Mouse (Mus musculus): ENCODE measurements around the gene Thada. TPM values are rescaled to one million over a fixed set of nuclear protein-coding genes. Genes with fewer than 3 reads are reported as not detected.

Thada gene
- polyA plus RNA-seq, 1 experiment from 2014 or later = 2.3 TPM

DNA sequence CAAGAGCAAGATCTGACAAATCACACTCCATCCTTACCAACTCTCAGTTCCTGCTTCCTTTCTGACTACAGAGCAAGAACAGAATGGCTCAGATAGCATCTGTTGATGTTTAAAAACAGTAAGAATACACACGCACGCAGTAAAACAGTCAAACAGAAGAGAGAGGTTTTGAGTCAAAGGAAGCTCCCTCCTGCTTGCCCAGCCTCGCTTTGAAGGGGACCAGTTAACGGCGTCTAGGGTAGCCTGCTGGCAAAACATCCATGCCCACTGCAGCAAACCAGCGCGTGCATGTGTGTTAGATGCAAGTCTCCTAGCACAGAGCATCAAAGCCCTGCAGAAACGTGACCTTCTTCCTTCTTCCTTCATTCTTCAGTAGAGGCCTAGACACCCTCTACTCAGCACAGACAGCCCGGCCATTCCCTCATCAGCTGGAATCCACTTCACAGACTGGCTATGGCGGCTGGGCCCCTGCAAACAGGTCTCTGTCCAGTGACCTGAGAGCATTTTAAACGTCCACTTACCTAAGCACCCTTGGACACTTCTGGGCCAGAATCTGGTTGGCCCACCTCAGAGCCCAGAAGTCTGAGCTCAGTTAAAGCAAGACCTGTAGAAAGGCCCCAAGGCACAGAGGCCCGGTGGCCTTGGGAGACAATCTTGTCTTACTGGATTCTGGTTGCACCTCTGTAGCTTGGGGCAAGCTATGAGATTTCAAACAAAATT lies 302.8 kb downstream of the Thada start:
- H3K9ac ChIP-seq (replicated peaks; ENCODE audit: low read depth) = no peak overlapping the region
- no peak for DNase-seq (ENCODE audit: low spot score)
- H3K36me3 ChIP-seq (ENCODE audit: insufficient read depth, low read length) = no peaks in the 10 kb centered on the region
- ATAC-seq = no peak
- no peak for TF ChIP-seq EP300 (IDR thresholded peaks at IDR 0.05)
- TF ChIP-seq CTCF (IDR thresholded peaks at IDR 0.05) = no peak
- 65% methylated on average over 12 of the region's 12 CpGs for WGBS
- H3K27ac ChIP-seq (ENCODE audit: low read length) = no peak overlapping the region
- H3K4me1 ChIP-seq (ENCODE audit: insufficient read depth, low read depth, low read length) = peaks cover 16% of the 10 kb centered on the region
- no peaks in the 10 kb centered on the region for H3K9me3 ChIP-seq (ENCODE audit: low read length)
- no peaks in the 10 kb centered on the region for H3K27me3 ChIP-seq (replicated peaks; ENCODE audit: insufficient read depth, low read length)
- H3K4me2 ChIP-seq (replicated peaks; ENCODE audit: low read depth, low read length) = no peak overlapping the region
- H3K4me3 ChIP-seq (ENCODE audit: low read depth, low read length) = no peak overlapping the region

DNA sequence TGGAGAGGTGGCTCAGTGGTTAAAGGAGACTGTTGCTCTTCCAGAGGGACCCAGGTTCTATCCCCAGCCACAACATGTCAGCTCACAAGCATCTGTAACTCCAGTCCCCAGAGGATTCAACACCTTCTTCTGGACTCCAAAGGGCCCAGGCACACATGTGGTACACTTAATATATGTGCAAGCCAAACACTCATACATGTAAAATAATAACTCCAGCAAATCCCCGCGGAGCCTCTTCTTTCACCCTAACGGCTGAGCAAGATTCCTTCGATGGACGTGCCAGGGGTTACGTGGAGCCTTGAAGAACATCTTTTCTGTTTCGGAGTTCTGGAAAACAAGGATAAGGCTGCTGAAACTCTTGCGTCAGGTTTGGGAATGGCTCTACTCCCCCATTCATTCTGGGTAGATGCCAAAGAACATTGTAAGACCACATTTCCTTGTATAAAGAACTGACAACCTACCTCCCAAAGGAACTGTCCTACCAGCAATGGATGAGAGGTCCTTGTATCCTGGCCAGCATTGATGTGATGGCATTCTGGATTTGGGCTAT lies 303.7 kb downstream of the Thada start:
- DNase-seq (ENCODE audit: low spot score) (peak; percentile 63), ATAC-seq (no peak)
- H3K9me3 ChIP-seq (ENCODE audit: low read length) = no peaks in the 10 kb centered on the region
- no peak overlapping the region for H3K9ac ChIP-seq (replicated peaks; ENCODE audit: low read depth)
- H3K4me1 ChIP-seq (ENCODE audit: insufficient read depth, low read depth, low read length) = peaks cover 16% of the 10 kb centered on the region
- H3K36me3 ChIP-seq (ENCODE audit: insufficient read depth, low read length) = no peaks in the 10 kb centered on the region
- no peak overlapping the region for H3K27ac ChIP-seq (ENCODE audit: low read length)
- 44% methylated on average over 8 of the region's 8 CpGs for WGBS
- no peaks in the 10 kb centered on the region for H3K27me3 ChIP-seq (replicated peaks; ENCODE audit: insufficient read depth, low read length)
- TF ChIP-seq CTCF (IDR thresholded peaks at IDR 0.05) = no peak
- no peak for TF ChIP-seq EP300 (IDR thresholded peaks at IDR 0.05)
- no peak overlapping the region for H3K4me2 ChIP-seq (replicated peaks; ENCODE audit: low read depth, low read length)
- no peak overlapping the region for H3K4me3 ChIP-seq (ENCODE audit: low read depth, low read length)

GRCm38 (mm10) chr17:84161231-84161854 lies 304.7 kb downstream of the Thada start:
- Histone ChIP-seq H3K9ac (replicated peaks; ENCODE audit: low read depth) (no peak overlapping the region), H3K36me3 (ENCODE audit: insufficient read depth, low read length) (no peaks in the 10 kb centered on the region), H3K9me3 (ENCODE audit: low read length) (no peaks in the 10 kb centered on the region), H3K27ac (ENCODE audit: low read length) (no peak overlapping the region), H3K27me3 (replicated peaks; ENCODE audit: insufficient read depth, low read length) (no peaks in the 10 kb centered on the region), H3K4me3 (ENCODE audit: low read depth, low read length) (no peak overlapping the region), H3K4me2 (replicated peaks; ENCODE audit: low read depth, low read length) (no peak overlapping the region), H3K4me1 (ENCODE audit: insufficient read depth, low read depth, low read length) (peaks cover 16% of the 10 kb centered on the region)
- no peak for TF ChIP-seq EP300 (IDR thresholded peaks at IDR 0.05)
- TF ChIP-seq CTCF (IDR thresholded peaks at IDR 0.05) = no peak
- DNase-seq (ENCODE audit: low spot score) (no peak), ATAC-seq (peak; percentile 5; the same call in 1 of the 2 replicates)
- 21% methylated on average over 6 of the region's 6 CpGs for WGBS

- no peak for ATAC-seq
- H3K4me1 ChIP-seq (ENCODE audit: insufficient read depth, low read depth, low read length) = peaks cover 16% of the 10 kb centered on the region
Observed at GRCm38 (mm10) chr17:84158891-84159290, 307.1 kb downstream of the Thada start.

GRCm38 (mm10) chr17:84158461-84158795 lies 307.6 kb downstream of the Thada start:
- Histone ChIP-seq H3K4me1 (ENCODE audit: insufficient read depth, low read depth, low read length) (peaks cover 14% of the 10 kb centered on the region), H3K9me3 (ENCODE audit: low read length) (no peaks in the 10 kb centered on the region), H3K27me3 (replicated peaks; ENCODE audit: insufficient read depth, low read length) (no peaks in the 10 kb centered on the region), H3K36me3 (ENCODE audit: insufficient read depth, low read length) (no peaks in the 10 kb centered on the region), H3K9ac (replicated peaks; ENCODE audit: low read depth) (no peak overlapping the region), H3K27ac (ENCODE audit: low read length) (no peak overlapping the region), H3K4me3 (ENCODE audit: low read depth, low read length) (no peak overlapping the region), H3K4me2 (replicated peaks; ENCODE audit: low read depth, low read length) (no peak overlapping the region)
- WGBS = 81% methylated on average over 12 of the region's 12 CpGs
- TF ChIP-seq CTCF (IDR thresholded peaks at IDR 0.05) (no peak), EP300 (IDR thresholded peaks at IDR 0.05) (no peak)
- no peak for ATAC-seq
- DNase-seq (ENCODE audit: low spot score) = no peak

More at GRCm38 (mm10) chr17:84158891-84159290, 307.1 kb downstream of the Thada start:
- Histone ChIP-seq H3K9ac (replicated peaks; ENCODE audit: low read depth) (no peak overlapping the region), H3K36me3 (ENCODE audit: insufficient read depth, low read length) (no peaks in the 10 kb centered on the region), H3K9me3 (ENCODE audit: low read length) (no peaks in the 10 kb centered on the region), H3K27me3 (replicated peaks; ENCODE audit: insufficient read depth, low read length) (no peaks in the 10 kb centered on the region), H3K4me2 (replicated peaks; ENCODE audit: low read depth, low read length) (no peak overlapping the region), H3K4me3 (ENCODE audit: low read depth, low read length) (no peak overlapping the region), H3K27ac (ENCODE audit: low read length) (no peak overlapping the region)
- TF ChIP-seq CTCF (IDR thresholded peaks at IDR 0.05) (no peak), EP300 (IDR thresholded peaks at IDR 0.05) (no peak)
- WGBS = 56% methylated on average over 15 of the region's 15 CpGs
- no peak for DNase-seq (ENCODE audit: low spot score)

GRCm38 (mm10) chr17:84157743-84158460 lies 308.1 kb downstream of the Thada start:
- 0 out of 2 replicates have a peak, but pooled peaks cover 1% of the 10 kb centered on the region for H3K27me3 ChIP-seq (replicated peaks; ENCODE audit: insufficient read depth, low read length)
- no peaks in the 10 kb centered on the region for H3K36me3 ChIP-seq (ENCODE audit: insufficient read depth, low read length)
- WGBS = 66% methylated on average over 6 of the region's 6 CpGs
- no peak overlapping the region for H3K4me2 ChIP-seq (replicated peaks; ENCODE audit: low read depth, low read length)
- peaks cover 13% of the 10 kb centered on the region for H3K4me1 ChIP-seq (ENCODE audit: insufficient read depth, low read depth, low read length)
- H3K9ac ChIP-seq (replicated peaks; ENCODE audit: low read depth) = no peak overlapping the region
- no peak for TF ChIP-seq EP300 (IDR thresholded peaks at IDR 0.05)
- no peak for TF ChIP-seq CTCF (IDR thresholded peaks at IDR 0.05)
- no peak overlapping the region for H3K4me3 ChIP-seq (ENCODE audit: low read depth, low read length)
- no peaks in the 10 kb centered on the region for H3K9me3 ChIP-seq (ENCODE audit: low read length)
- DNase-seq (ENCODE audit: low spot score) (no peak), ATAC-seq (no peak)
- H3K27ac ChIP-seq (ENCODE audit: low read length) = 0 out of 2 replicates have a peak overlapping the region, but pooled peaks have one; percentile 23
